Mouse (Mus musculus) layer of hippocampus, adult 8-10 months (tissue): ENCODE measurements around the gene Adam21. TPM values are rescaled to one million over a fixed set of nuclear protein-coding genes. Genes with fewer than 3 reads are reported as not detected.
A peak's percentile ranks its signal among the peaks of the same experiment; 100 is the strongest.
"Not testable (repeated sequence)": the region's sequence is repeated elsewhere in the genome, so short reads cannot be mapped to it uniquely, and the experiment has no call there.

ENCODE experiments used
- DNase-seq, 2 experiments: peaks; one replicate each; pipeline ENCODE4 v3.0.0; 2022; ENCODE audit warnings: low spot score in 2 of 2
- total RNA-seq, 4 experiments: library from RNA; stranded (reverse); gene quantifications; 2 replicates each; pipeline ENCODE4 v1.2.4; 2022

The Adam21 gene
- total RNA-seq, result under 1 TPM; 0.25 to 0.38 (median 0.34) TPM

- no peak for DNase-seq
These were observed at the start of gene Adam21 for GRCm38 (mm10) chr12:81568374-81568773. Gene Adam21, minus strand, starts transcription at chr12:81568474.

- DNase-seq, result peak; percentile 25 to 32
These were observed 48.7 kb upstream of the Adam21 start for GRCm38 (mm10) chr12:81616980-81617379.

GRCm38 (mm10) chr12:81615807-81616206, 47.5 kb upstream of the Adam21 start:
- no peak for DNase-seq

GRCm38 (mm10) chr12:81609445-81609844, 41.2 kb upstream of the Adam21 start:
- no peak for DNase-seq

GRCm38 (mm10) chr12:81604995-81605784, 36.9 kb upstream of the Adam21 start:
- no peak for DNase-seq

- no peak for DNase-seq
These were observed 28.4 kb upstream of the Adam21 start for GRCm38 (mm10) chr12:81596547-81597262.

- peak; percentile 88 to 91 for DNase-seq
These were observed 26.8 kb upstream of the Adam21 start, which contains the start of gene Med6 for GRCm38 (mm10) chr12:81594902-81595671. Gene Med6, minus strand, starts transcription at chr12:81595008.

- DNase-seq, result no peak
These were observed 343 bp downstream of the Adam21 start for GRCm38 (mm10) chr12:81567931-81568330.

- DNase-seq, result no peak
These were observed 4.1 kb downstream of the Adam21 start for GRCm38 (mm10) chr12:81564173-81564572.

GRCm38 (mm10) chr12:81549286-81549685, 19.0 kb downstream of the Adam21 start:
- no peak for DNase-seq

GRCm38 (mm10) chr12:81547163-81547562, 21.1 kb downstream of the Adam21 start:
- no peak for DNase-seq

- no peak for DNase-seq
These were observed 35.2 kb downstream of the Adam21 start for GRCm38 (mm10) chr12:81533029-81533419.

- peak; percentile 82 to 84 for DNase-seq
These were observed 35.8 kb downstream of the Adam21 start, which contains the start of the genes Gm20498 and Synj2bp for GRCm38 (mm10) chr12:81532316-81533028. Gene Gm20498, minus strand, starts transcription at chr12:81532905. Gene Synj2bp, minus strand, starts transcription at chr12:81532911.

- not testable (repeated sequence) for DNase-seq
These were observed 37.7 kb downstream of the Adam21 start for GRCm38 (mm10) chr12:81530587-81530986.

Other genes starting within 250 kb of the Adam21 start
- gene Slc8a3, start 235.3 kb downstream of the Adam21 start, total RNA-seq, result 10 to 100 TPM; 13.5 to 17.7 (median 15.3) TPM
- gene Gm4787, start 189.0 kb downstream of the Adam21 start, total RNA-seq, result 1 to 10 TPM; 1.8 to 2.4 (median 2.2) TPM
- 1 to 10 TPM; 2.5 to 4.9 (median 3.1) TPM for gene Adam4, start 146.5 kb downstream of the Adam21 start, total RNA-seq
- gene Cox16, start 83.3 kb downstream of the Adam21 start, total RNA-seq, result 10 to 100 TPM; 37.6 to 46.5 (median 40.4) TPM
- 10 to 100 TPM; 34.0 to 44.4 (median 41.8) TPM for gene Gm20498, start 35.6 kb downstream of the Adam21 start, total RNA-seq
- 10 to 100 TPM; 30.7 to 35.8 (median 33.6) TPM for gene Synj2bp, start 35.6 kb downstream of the Adam21 start, total RNA-seq
- gene Med6, start 26.5 kb upstream of the Adam21 start, total RNA-seq, result 10 to 100 TPM; 25.9 to 38.6 (median 31.6) TPM
- gene Ttc9, start 62.8 kb upstream of the Adam21 start, total RNA-seq, result 10 to 100 TPM; 37.0 to 43.8 (median 39.9) TPM
- 10 to 100 TPM; 32.2 to 36.5 (median 34.6) TPM for gene Map3k9, start 212.7 kb upstream of the Adam21 start, total RNA-seq